Mouse (Mus musculus) stomach, postnatal 0 days (tissue): ENCODE data around the gene Exosc2.

Experiments used
- CTCF ChIP-seq: IDR thresholded peaks from 2 replicates; pipeline ENCODE4 v1.5.1; 2016; ENCODE audit warnings: antibody characterized with exemption, low read depth, mild to moderate bottlenecking, moderate library complexity
- EP300 ChIP-seq: optimal IDR thresholded peaks from 2 replicates; pipeline ENCODE3; 2016; ENCODE audit warnings: antibody characterized with exemption

- TF ChIP-seq CTCF (no peak), EP300 (no peak)
Observed at GRCm38 (mm10) chr2:31636138-31636741, 34.3 kb upstream of the Exosc2 start.
